Mouse (Mus musculus) megakaryocyte, embryonic 14.5 days (primary cell): ENCODE measurements around the gene Tdg.

Source experiments
- FLI1 ChIP-seq: IDR thresholded peaks from 2 replicates; pipeline ENCODE4 v1.6.1; 2012; ENCODE audit warnings: low read length, inconsistent platforms, mixed read lengths
- GATA1 ChIP-seq: IDR thresholded peaks from 3 replicates; pipeline ENCODE4 v1.6.1; 2012; ENCODE audit warnings: mixed read lengths, low read length, inconsistent platforms, borderline replicate concordance

DNA sequence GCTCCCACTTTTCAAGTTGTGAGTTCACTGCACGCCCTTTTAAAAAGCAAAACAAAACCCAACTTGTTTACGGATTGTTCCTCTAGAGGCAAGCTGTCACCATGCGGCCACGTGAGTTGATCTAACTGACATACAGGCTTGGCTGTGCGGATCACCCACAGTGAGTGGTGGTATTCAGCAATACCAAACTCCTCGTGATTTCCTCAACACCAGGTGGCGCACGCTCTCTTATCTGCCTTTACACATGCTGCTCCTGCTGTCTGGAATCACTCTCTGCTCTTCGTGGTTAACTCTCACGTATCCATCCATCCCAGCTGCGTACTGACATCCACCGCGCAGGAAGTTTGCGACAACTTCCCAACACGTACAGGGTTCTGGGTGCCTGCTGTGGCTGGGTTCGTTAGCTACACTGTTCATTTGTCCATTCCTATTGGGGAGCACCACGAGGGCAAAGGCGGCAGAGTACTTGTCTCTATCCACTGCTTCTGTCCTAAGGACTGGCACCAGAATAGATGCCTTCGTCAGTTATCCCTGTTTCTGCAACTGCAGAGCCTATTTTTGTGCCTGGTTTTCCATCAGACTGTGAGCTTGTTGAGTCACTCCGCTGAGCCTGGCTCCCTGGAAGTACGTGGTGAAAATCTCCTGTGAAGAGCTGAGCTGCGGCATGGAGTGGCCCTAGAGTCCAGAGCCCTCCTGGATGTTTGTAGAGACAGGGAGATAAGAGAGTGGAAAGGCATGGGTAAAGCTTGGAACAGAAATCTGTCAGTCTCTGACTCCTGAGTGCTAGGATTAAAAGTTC is 37.0 kb downstream of the Tdg start:
- TF ChIP-seq GATA1 (no peak), FLI1 (no peak)
